Mouse (Mus musculus): ENCODE measurements around the gene Sh3gl2. TPM values are rescaled to one million over a fixed set of nuclear protein-coding genes. Genes with fewer than 3 reads are reported as not detected.

Gene Sh3gl2
- polyA plus RNA-seq, 1 experiment from 2014 or later = 9.7 TPM

GRCm38 (mm10) chr4:85618746-85619145 is 413.8 kb downstream of the Sh3gl2 start:
- Histone ChIP-seq H3K9ac (ENCODE audit: low read length) (no peak overlapping the region), H3K4me2 (replicated peaks; ENCODE audit: low read depth) (no peak overlapping the region), H3K27me3 (ENCODE audit: control insufficient read depth, insufficient read depth, low read length) (no peaks in the 10 kb centered on the region), H3K4me3 (ENCODE audit: low read depth, low read length) (no peak overlapping the region), H3K36me3 (ENCODE audit: control insufficient read depth, insufficient read depth, low read length) (no peaks in the 10 kb centered on the region), H3K27ac (replicated peaks) (no peak overlapping the region), H3K9me3 (ENCODE audit: control insufficient read depth, low read length) (no peaks in the 10 kb centered on the region), H3K4me1 (replicated peaks; ENCODE audit: control insufficient read depth, insufficient read depth) (no peaks in the 10 kb centered on the region)
- no peak for TF ChIP-seq CTCF (IDR thresholded peaks at IDR 0.05; ENCODE audit: low read depth)
- TF ChIP-seq EP300 (optimal IDR thresholded peaks at IDR 0.05) = no peak
- no peak for ATAC-seq (ENCODE audit: low FRiP score, low TSS enrichment)
- no peak for DNase-seq (ENCODE audit: low spot score)
- WGBS = 68% methylated on average over 5 of the region's 5 CpGs

GRCm38 (mm10) chr4:85619261-85619660 is 414.3 kb downstream of the Sh3gl2 start:
- no peak overlapping the region for H3K27ac ChIP-seq (replicated peaks)
- no peak for ATAC-seq (ENCODE audit: low FRiP score, low TSS enrichment)
- no peak overlapping the region for H3K9ac ChIP-seq (ENCODE audit: low read length)
- H3K27me3 ChIP-seq (ENCODE audit: control insufficient read depth, insufficient read depth, low read length) = no peaks in the 10 kb centered on the region
- 53% methylated on average over 3 of the region's 3 CpGs for WGBS
- DNase-seq (ENCODE audit: low spot score) = no peak
- TF ChIP-seq CTCF (IDR thresholded peaks at IDR 0.05; ENCODE audit: low read depth) = no peak
- no peak for TF ChIP-seq EP300 (optimal IDR thresholded peaks at IDR 0.05)
- H3K36me3 ChIP-seq (ENCODE audit: control insufficient read depth, insufficient read depth, low read length) = no peaks in the 10 kb centered on the region
- no peak overlapping the region for H3K4me3 ChIP-seq (ENCODE audit: low read depth, low read length)
- H3K9me3 ChIP-seq (ENCODE audit: control insufficient read depth, low read length) = no peaks in the 10 kb centered on the region
- no peaks in the 10 kb centered on the region for H3K4me1 ChIP-seq (replicated peaks; ENCODE audit: control insufficient read depth, insufficient read depth)
- H3K4me2 ChIP-seq (replicated peaks; ENCODE audit: low read depth) = no peak overlapping the region

- Histone ChIP-seq H3K4me2 (replicated peaks; ENCODE audit: low read depth) (no peak overlapping the region), H3K9me3 (ENCODE audit: control insufficient read depth, low read length) (no peaks in the 10 kb centered on the region), H3K27ac (replicated peaks) (no peak overlapping the region), H3K4me3 (ENCODE audit: low read depth, low read length) (no peak overlapping the region), H3K4me1 (replicated peaks; ENCODE audit: control insufficient read depth, insufficient read depth) (no peaks in the 10 kb centered on the region), H3K36me3 (ENCODE audit: control insufficient read depth, insufficient read depth, low read length) (no peaks in the 10 kb centered on the region), H3K27me3 (ENCODE audit: control insufficient read depth, insufficient read depth, low read length) (no peaks in the 10 kb centered on the region), H3K9ac (ENCODE audit: low read length) (no peak overlapping the region)
- WGBS = 64% methylated on average over 7 of the region's 7 CpGs
- no peak for DNase-seq (ENCODE audit: low spot score)
- TF ChIP-seq EP300 (optimal IDR thresholded peaks at IDR 0.05) (no peak), CTCF (IDR thresholded peaks at IDR 0.05; ENCODE audit: low read depth) (no peak)
- ATAC-seq (ENCODE audit: low FRiP score, low TSS enrichment) = no peak
Measured at GRCm38 (mm10) chr4:85629381-85629780, 424.5 kb downstream of the Sh3gl2 start.

- Histone ChIP-seq H3K36me3 (ENCODE audit: control insufficient read depth, insufficient read depth, low read length) (no peaks in the 10 kb centered on the region), H3K27ac (replicated peaks) (no peak overlapping the region), H3K9ac (ENCODE audit: low read length) (no peak overlapping the region), H3K4me3 (ENCODE audit: low read depth, low read length) (no peak overlapping the region), H3K4me2 (replicated peaks; ENCODE audit: low read depth) (no peak overlapping the region), H3K4me1 (replicated peaks; ENCODE audit: control insufficient read depth, insufficient read depth) (no peaks in the 10 kb centered on the region), H3K9me3 (ENCODE audit: control insufficient read depth, low read length) (no peaks in the 10 kb centered on the region), H3K27me3 (ENCODE audit: control insufficient read depth, insufficient read depth, low read length) (no peaks in the 10 kb centered on the region)
- DNase-seq (ENCODE audit: low spot score) (no peak), ATAC-seq (ENCODE audit: low FRiP score, low TSS enrichment) (no peak)
- no peak for TF ChIP-seq CTCF (IDR thresholded peaks at IDR 0.05; ENCODE audit: low read depth)
- WGBS = 80% methylated on average over 5 of the region's 5 CpGs
Measured at GRCm38 (mm10) chr4:85669271-85669670, 464.3 kb downstream of the Sh3gl2 start.

- Histone ChIP-seq H3K27me3 (ENCODE audit: control insufficient read depth, insufficient read depth, low read length) (no peaks in the 10 kb centered on the region), H3K4me2 (replicated peaks; ENCODE audit: low read depth) (no peak overlapping the region), H3K27ac (replicated peaks) (no peak overlapping the region), H3K9me3 (ENCODE audit: control insufficient read depth, low read length) (no peaks in the 10 kb centered on the region), H3K9ac (ENCODE audit: low read length) (no peak overlapping the region), H3K4me1 (replicated peaks; ENCODE audit: control insufficient read depth, insufficient read depth) (no peaks in the 10 kb centered on the region), H3K36me3 (ENCODE audit: control insufficient read depth, insufficient read depth, low read length) (no peaks in the 10 kb centered on the region), H3K4me3 (ENCODE audit: low read depth, low read length) (no peak overlapping the region)
- WGBS = 41% methylated on average over 1 of the region's 1 CpGs
- ATAC-seq (ENCODE audit: low FRiP score, low TSS enrichment) (no peak), DNase-seq (ENCODE audit: low spot score) (no peak)
- no peak for TF ChIP-seq EP300 (optimal IDR thresholded peaks at IDR 0.05)
Measured at GRCm38 (mm10) chr4:85669735-85670134, 464.8 kb downstream of the Sh3gl2 start.

- WGBS = 32% methylated on average over 4 of the region's 4 CpGs
- no peak for ATAC-seq (ENCODE audit: low FRiP score, low TSS enrichment)
- no peak for DNase-seq (ENCODE audit: low spot score)
Measured at GRCm38 (mm10) chr4:85672290-85672689, 467.4 kb downstream of the Sh3gl2 start.

More at GRCm38 (mm10) chr4:85672290-85672689, 467.4 kb downstream of the Sh3gl2 start:
- H3K4me2 ChIP-seq (replicated peaks; ENCODE audit: low read depth) = no peak overlapping the region
- H3K4me1 ChIP-seq (replicated peaks; ENCODE audit: control insufficient read depth, insufficient read depth) = no peaks in the 10 kb centered on the region
- TF ChIP-seq EP300 (optimal IDR thresholded peaks at IDR 0.05) = no peak
- no peak for TF ChIP-seq CTCF (IDR thresholded peaks at IDR 0.05; ENCODE audit: low read depth)
- H3K9me3 ChIP-seq (ENCODE audit: control insufficient read depth, low read length) = no peaks in the 10 kb centered on the region
- no peak overlapping the region for H3K4me3 ChIP-seq (ENCODE audit: low read depth, low read length)
- no peak overlapping the region for H3K27ac ChIP-seq (replicated peaks)
- no peaks in the 10 kb centered on the region for H3K36me3 ChIP-seq (ENCODE audit: control insufficient read depth, insufficient read depth, low read length)
- no peak overlapping the region for H3K9ac ChIP-seq (ENCODE audit: low read length)
- no peaks in the 10 kb centered on the region for H3K27me3 ChIP-seq (ENCODE audit: control insufficient read depth, insufficient read depth, low read length)
